Mouse (Mus musculus) spleen, adult 2 months (tissue): ENCODE measurements around the gene Lrrc59. TPM values are rescaled to one million over a fixed set of nuclear protein-coding genes. Genes with fewer than 3 reads are reported as not detected.
A peak's percentile ranks its signal among the peaks of the same experiment; 100 is the strongest.
"Not testable (repeated sequence)": the region's sequence is repeated elsewhere in the genome, so short reads cannot be mapped to it uniquely, and the experiment has no call there.

Experiments
- DNase-seq, 2 experiments: peaks; one replicate each; pipeline versions ENCODE4 v3.0.0 to v3.0.0-alpha.2; 2012 to 2021; ENCODE audit warnings: low spot score in 2 of 2, low read depth in 1 of 2
- H3K27ac ChIP-seq: fragments of 200-500 bp; 2 replicates; pipeline ENCODE4 v1.5.1; 2012; ENCODE audit warnings: low read length, inconsistent platforms; ENCODE audit not compliant: insufficient read depth
- H3K27me3 ChIP-seq: fragments of 200-500 bp; 2 replicates; pipeline ENCODE4 v1.6.1; 2012; ENCODE audit warnings: mild to moderate bottlenecking, moderate library complexity, low read length, inconsistent platforms; ENCODE audit not compliant: control insufficient read depth, insufficient read depth
- H3K36me3 ChIP-seq: fragments of 200-500 bp; 2 replicates; pipeline ENCODE4 v1.6.1; 2012; ENCODE audit warnings: mild to moderate bottlenecking, low read length, inconsistent platforms; ENCODE audit not compliant: control insufficient read depth, insufficient read depth
- H3K4me1 ChIP-seq: fragments of 200-500 bp; 2 replicates; pipeline ENCODE4 v1.6.1; 2011; ENCODE audit warnings: inconsistent platforms; ENCODE audit not compliant: control insufficient read depth, insufficient read depth, insufficient read length
- H3K4me3 ChIP-seq: fragments of 200-500 bp; 2 replicates; pipeline ENCODE4 v1.5.1; 2011; ENCODE audit warnings: mild to moderate bottlenecking, inconsistent platforms; ENCODE audit not compliant: insufficient read depth, insufficient read length; ENCODE audit errors: extremely low read depth
- CTCF ChIP-seq: fragments of 200-500 bp; IDR thresholded peaks from 2 replicates; pipeline ENCODE4 v1.5.1; 2011; ENCODE audit warnings: mild to moderate bottlenecking, inconsistent platforms; ENCODE audit not compliant: insufficient read depth, insufficient read length, insufficient replicate concordance; ENCODE audit errors: extremely low read depth
- POLR2A ChIP-seq: fragments of 200-500 bp; IDR thresholded peaks from 2 replicates; pipeline ENCODE4 v1.6.1; 2011; ENCODE audit warnings: low read depth, low read length, inconsistent platforms
- WGBS: fragments of 180-500 bp; shearing (Covaris S2); methylation state at CpG from one replicate; pipeline ENCODE4 v1.1.7; 2018; 5-methylcytosine and 5-hydroxymethylcytosine counted together
- polyA plus RNA-seq: library from polyadenylated mRNA; depleted of rRNA; stranded (reverse); fragments of >200 nt; gene quantifications from 2 replicates; pipeline ENCODE4 v1.2.3, GENCODE M21; 2012; rRNA removed

The Lrrc59 gene
- polyA plus RNA-seq, 1 experiment: 29.3 TPM

DNA sequence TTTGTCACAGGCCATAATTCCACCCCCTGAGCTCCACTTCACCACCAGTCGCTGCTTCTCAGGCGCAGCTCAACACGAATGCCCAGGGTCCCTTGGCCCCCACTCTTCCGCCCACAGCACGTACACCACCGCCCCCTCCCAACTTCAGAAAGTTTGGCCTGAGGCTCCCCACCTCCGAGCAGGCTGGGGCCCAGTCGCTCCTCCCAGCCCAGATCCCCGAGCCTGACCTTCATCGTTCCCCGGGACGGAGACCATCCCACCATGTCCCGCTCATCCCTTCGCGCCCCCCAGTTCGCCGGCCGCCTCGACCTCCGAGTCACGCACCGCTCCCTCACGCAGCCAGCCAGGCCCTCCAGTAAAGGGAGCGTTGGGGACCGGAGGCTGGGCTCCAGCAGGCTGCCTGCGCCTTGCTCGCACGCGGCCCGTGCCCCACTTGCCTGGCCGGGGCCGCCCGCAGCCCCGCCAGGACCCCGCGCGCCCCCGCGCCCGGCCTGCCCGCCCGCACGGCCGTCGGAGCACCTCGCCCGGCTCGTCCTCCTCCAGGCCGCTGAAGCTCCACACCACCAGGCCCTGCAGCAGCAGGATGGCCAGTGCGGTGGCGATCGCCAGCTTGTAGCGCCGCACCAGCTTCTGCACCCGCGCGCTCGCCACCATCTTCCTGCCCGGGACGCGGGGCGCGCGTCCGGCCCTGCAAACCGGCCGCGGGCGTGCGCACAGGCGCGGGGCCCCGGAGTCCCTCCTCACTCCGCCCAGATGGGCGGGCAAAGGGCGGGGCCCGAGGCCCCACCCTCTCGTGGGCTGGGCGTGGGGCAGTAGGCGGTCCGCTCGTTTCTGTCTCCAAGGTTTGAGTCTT lies 47.4 kb downstream of the Lrrc59 start, which contains the start of gene Xylt2:
Gene Xylt2, minus strand, starts transcription at position 762 of the 853 bp plus-strand sequence.
- peak within 1 kb of the TSS; percentile 99 for H3K4me3 ChIP-seq
- peak; percentile 77 to 88 for DNase-seq
- TF ChIP-seq CTCF (no peak), POLR2A (peak; percentile 65)
- peaks cover 16% of the 10 kb centered on the region for H3K4me1 ChIP-seq
- peak within 1 kb of the TSS; percentile 50; the same call in 1 of the 2 replicates for H3K27ac ChIP-seq
- WGBS: 1% methylated on average over 63 of the region's 82 CpGs
- H3K27me3 ChIP-seq: no peaks in the 10 kb centered on the region
- H3K36me3 ChIP-seq: no peaks in the 10 kb centered on the region

DNA sequence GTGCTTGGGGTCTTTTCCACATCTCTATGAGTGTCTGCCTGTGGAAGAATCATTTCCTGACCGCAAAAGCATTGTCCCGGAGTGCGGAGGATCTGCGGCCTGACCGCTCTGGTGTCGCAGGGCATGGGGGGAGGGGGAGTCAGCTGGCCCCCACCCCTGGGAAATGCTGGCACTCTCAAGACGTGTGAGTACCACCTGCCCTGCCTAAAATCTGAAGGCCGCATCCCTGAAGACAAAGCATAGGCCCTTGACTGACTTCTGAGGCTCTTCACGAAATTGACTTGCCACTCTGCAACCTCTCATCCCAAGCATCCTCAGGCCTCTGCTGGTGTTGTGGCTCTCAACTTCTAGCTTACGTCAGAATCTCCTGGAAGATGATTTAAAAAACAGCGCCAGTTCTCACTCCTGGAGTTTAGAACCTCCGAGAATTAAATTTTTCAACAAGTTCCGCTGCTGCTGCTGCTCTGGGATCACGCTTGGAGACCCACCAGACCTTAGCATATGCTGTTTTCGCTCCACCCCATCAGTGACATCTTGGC lies 48.1 kb downstream of the Lrrc59 start:
- TF ChIP-seq POLR2A (no peak), CTCF (no peak)
- Histone ChIP-seq H3K36me3 (no peaks in the 10 kb centered on the region), H3K27ac (no peak overlapping the region), H3K4me1 (peaks cover 16% of the 10 kb centered on the region), H3K27me3 (no peaks in the 10 kb centered on the region), H3K4me3 (peak overlapping the region; percentile 53)
- DNase-seq: no peak
- WGBS: 40% methylated on average over 15 of the region's 15 CpGs

- TF ChIP-seq CTCF: no peak
- no peak for TF ChIP-seq POLR2A
- H3K36me3 ChIP-seq: no peaks in the 10 kb centered on the region
Observed at GRCm38 (mm10) chr11:94680639-94681038, 51.1 kb downstream of the Lrrc59 start.

GRCm38 (mm10) chr11:94681640-94682039 lies 52.1 kb downstream of the Lrrc59 start:
- Histone ChIP-seq H3K27me3 (no peaks in the 10 kb centered on the region), H3K27ac (no peak overlapping the region), H3K4me3 (no peak overlapping the region), H3K4me1 (peaks cover 4% of the 10 kb centered on the region), H3K36me3 (no peaks in the 10 kb centered on the region)
- 82% methylated on average over 4 of the region's 4 CpGs for WGBS
- no peak for TF ChIP-seq CTCF
- TF ChIP-seq POLR2A: no peak
- no peak for DNase-seq

More at GRCm38 (mm10) chr11:94680639-94681038, 51.1 kb downstream of the Lrrc59 start:
- Histone ChIP-seq H3K27me3 (no peaks in the 10 kb centered on the region), H3K27ac (no peak overlapping the region), H3K4me3 (no peak overlapping the region), H3K4me1 (peaks cover 13% of the 10 kb centered on the region)
- no peak for DNase-seq

DNA sequence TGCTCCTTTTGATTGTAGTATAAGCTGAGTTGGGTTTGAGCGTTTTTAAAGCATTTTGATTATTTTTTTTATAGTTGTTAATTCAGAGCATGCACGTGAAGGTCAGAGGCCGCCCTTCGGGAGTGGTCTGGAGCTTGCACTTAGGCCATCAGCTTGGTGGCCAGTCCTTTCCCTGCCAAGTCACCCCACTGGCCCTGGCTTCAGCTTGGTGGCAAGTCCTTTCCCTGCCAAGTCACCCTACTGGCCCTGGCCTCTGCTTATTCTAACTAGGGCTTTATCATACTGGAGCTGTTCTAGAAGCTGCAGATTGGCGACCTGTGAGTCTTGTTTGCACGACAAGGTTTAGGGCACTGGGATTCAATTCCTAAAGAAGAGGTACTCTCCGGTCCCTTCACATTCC lies 52.9 kb downstream of the Lrrc59 start:
- Histone ChIP-seq H3K36me3 (no peaks in the 10 kb centered on the region), H3K4me1 (peaks cover 3% of the 10 kb centered on the region; the same call in 1 of the 2 replicates), H3K4me3 (no peak overlapping the region), H3K27me3 (no peaks in the 10 kb centered on the region), H3K27ac (no peak overlapping the region)
- TF ChIP-seq CTCF (no peak), POLR2A (no peak)
- 91% methylated on average over 7 of the region's 7 CpGs for WGBS
- DNase-seq: no peak

DNA sequence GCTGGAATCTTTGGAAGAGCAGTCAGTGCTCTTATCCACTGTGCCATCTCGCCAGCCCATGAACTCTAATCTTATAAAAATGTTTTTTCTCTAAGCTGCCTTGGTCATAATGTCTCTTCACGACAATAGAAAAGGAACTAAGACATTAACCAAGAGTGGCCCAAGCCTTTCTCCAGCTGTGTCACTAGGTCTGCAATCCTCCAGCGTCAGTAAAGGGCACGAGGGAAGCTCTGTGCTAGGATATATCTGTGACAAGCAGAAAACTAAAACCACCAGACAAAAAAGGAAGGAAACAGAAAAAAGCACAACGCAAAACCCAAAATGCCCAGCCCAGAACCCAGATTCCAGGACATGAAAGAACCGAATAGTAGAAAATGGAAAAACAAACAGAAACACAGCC lies 57.6 kb downstream of the Lrrc59 start:
- H3K4me3 ChIP-seq: no peak overlapping the region
- no peaks in the 10 kb centered on the region for H3K27me3 ChIP-seq
- H3K27ac ChIP-seq: no peak overlapping the region
- TF ChIP-seq CTCF: no peak
- TF ChIP-seq POLR2A: no peak
- no peaks in the 10 kb centered on the region for H3K4me1 ChIP-seq
- DNase-seq: no peak
- H3K36me3 ChIP-seq: no peaks in the 10 kb centered on the region
- 21% methylated on average over 6 of the region's 6 CpGs for WGBS

GRCm38 (mm10) chr11:94692502-94692901 lies 62.9 kb downstream of the Lrrc59 start:
- DNase-seq, H3K27me3 ChIP-seq, H3K36me3 ChIP-seq, H3K4me3 ChIP-seq, H3K4me1 ChIP-seq, H3K27ac ChIP-seq: not testable (repeated sequence)

Other genes with a start within 250 kb of the Lrrc59 start
- 44.5 and 58.7 TPM in 2 replicates for gene Abcc3, start 236.8 kb upstream of the Lrrc59 start, polyA plus RNA-seq
- 9.8 and 12.0 TPM in 2 replicates for gene Cacna1g, start 155.6 kb upstream of the Lrrc59 start, polyA plus RNA-seq
- gene Spata20, start 143.6 kb upstream of the Lrrc59 start, polyA plus RNA-seq: not detected in 2 replicates
- gene Epn3, start 129.8 kb upstream of the Lrrc59 start, polyA plus RNA-seq: 0.23 and 0.39 TPM in 2 replicates
- 0.06 and 0.11 TPM in 2 replicates for gene Mycbpap, start 108.0 kb upstream of the Lrrc59 start, polyA plus RNA-seq
- 5.7 and 7.1 TPM in 2 replicates for gene Rsad1, start 80.5 kb upstream of the Lrrc59 start, polyA plus RNA-seq
- gene Chad, start 64.7 kb upstream of the Lrrc59 start, polyA plus RNA-seq: 0.11 and 0.20 TPM in 2 replicates
- gene Acsf2, start 27.9 kb upstream of the Lrrc59 start, polyA plus RNA-seq: 33.6 and 37.1 TPM in 2 replicates
- 11.9 and 14.2 TPM in 2 replicates for gene Mrpl27, start 24.0 kb downstream of the Lrrc59 start, polyA plus RNA-seq
- gene Eme1, start 24.2 kb downstream of the Lrrc59 start, polyA plus RNA-seq: 1.8 and 2.3 TPM in 2 replicates
- gene Xylt2, start 47.7 kb downstream of the Lrrc59 start, polyA plus RNA-seq: 25.7 and 34.0 TPM in 2 replicates
- gene Gm11541, start 74.7 kb downstream of the Lrrc59 start, polyA plus RNA-seq: not detected in 2 replicates
- gene Cdc34b, start 112.0 kb downstream of the Lrrc59 start, polyA plus RNA-seq: not detected in 2 replicates
- not detected in 2 replicates for gene Tmem92, start 152.9 kb downstream of the Lrrc59 start, polyA plus RNA-seq